Mouse (Mus musculus): ENCODE results near the gene Rfc5. TPM values are rescaled to one million over a fixed set of nuclear protein-coding genes. Genes with fewer than 3 reads are reported as not detected.
"Not testable (repeated sequence)": the region's sequence is repeated elsewhere in the genome, so short reads cannot be mapped to it uniquely, and the experiment has no call there.

The Rfc5 gene
- polyA plus RNA-seq, 1 experiment from 2014 or later, result 64.7 TPM

GRCm38 (mm10) chr5:117344496-117344895 lies 44.4 kb downstream of the Rfc5 start:
- not testable (repeated sequence) for H3K4me1 ChIP-seq; ATAC-seq (ENCODE audit: insufficient number of reproducible peaks, low FRiP score, low TSS enrichment, low read depth); H3K9ac ChIP-seq; H3K27ac ChIP-seq; H3K27me3 ChIP-seq; H3K9me3 ChIP-seq; H3K4me2 ChIP-seq; H3K4me3 ChIP-seq; H3K36me3 ChIP-seq
- 87% methylated on average over 5 of the region's 5 CpGs for WGBS

GRCm38 (mm10) chr5:117341896-117342295 lies 47.0 kb downstream of the Rfc5 start:
- no peak overlapping the region for H3K4me3 ChIP-seq
- H3K36me3 ChIP-seq, result peaks cover 9% of the 10 kb centered on the region
- H3K4me2 ChIP-seq, result no peak overlapping the region
- WGBS, result 67% methylated on average over 6 of the region's 6 CpGs
- no peaks in the 10 kb centered on the region for H3K27me3 ChIP-seq
- H3K9ac ChIP-seq, result no peak overlapping the region
- H3K27ac ChIP-seq, result no peak overlapping the region
- ATAC-seq (ENCODE audit: insufficient number of reproducible peaks, low FRiP score, low TSS enrichment, low read depth), result no peak
- no peaks in the 10 kb centered on the region for H3K4me1 ChIP-seq
- no peaks in the 10 kb centered on the region for H3K9me3 ChIP-seq

GRCm38 (mm10) chr5:117340081-117340480 lies 48.8 kb downstream of the Rfc5 start:
- no peak overlapping the region for H3K4me3 ChIP-seq
- H3K9me3 ChIP-seq, result no peaks in the 10 kb centered on the region
- H3K27ac ChIP-seq, result no peak overlapping the region
- H3K4me1 ChIP-seq, result no peaks in the 10 kb centered on the region
- ATAC-seq (ENCODE audit: insufficient number of reproducible peaks, low FRiP score, low TSS enrichment, low read depth), result no peak
- H3K9ac ChIP-seq, result no peak overlapping the region
- 79% methylated on average over 6 of the region's 6 CpGs for WGBS
- H3K36me3 ChIP-seq, result peaks cover 14% of the 10 kb centered on the region
- no peaks in the 10 kb centered on the region for H3K27me3 ChIP-seq
- no peak overlapping the region for H3K4me2 ChIP-seq

- Histone ChIP-seq H3K27me3 (no peaks in the 10 kb centered on the region), H3K4me3 (no peak overlapping the region), H3K4me1 (no peaks in the 10 kb centered on the region), H3K9me3 (no peaks in the 10 kb centered on the region), H3K4me2 (no peak overlapping the region), H3K36me3 (peaks cover 16% of the 10 kb centered on the region), H3K27ac (no peak overlapping the region), H3K9ac (no peak overlapping the region)
- WGBS, result 81% methylated on average over 8 of the region's 8 CpGs
- no peak for ATAC-seq (ENCODE audit: insufficient number of reproducible peaks, low FRiP score, low TSS enrichment, low read depth)
Measured at GRCm38 (mm10) chr5:117338503-117338902, 50.3 kb downstream of the Rfc5 start.

GRCm38 (mm10) chr5:117337999-117338398 lies 50.8 kb downstream of the Rfc5 start:
- no peaks in the 10 kb centered on the region for H3K9me3 ChIP-seq
- H3K27me3 ChIP-seq, result no peaks in the 10 kb centered on the region
- H3K4me2 ChIP-seq, result no peak overlapping the region
- no peak overlapping the region for H3K27ac ChIP-seq
- no peak overlapping the region for H3K4me3 ChIP-seq
- WGBS, result 86% methylated on average over 10 of the region's 10 CpGs
- H3K4me1 ChIP-seq, result no peaks in the 10 kb centered on the region
- H3K9ac ChIP-seq, result no peak overlapping the region
- ATAC-seq (ENCODE audit: insufficient number of reproducible peaks, low FRiP score, low TSS enrichment, low read depth), result no peak
- peaks cover 16% of the 10 kb centered on the region for H3K36me3 ChIP-seq

GRCm38 (mm10) chr5:117330457-117330856 lies 58.4 kb downstream of the Rfc5 start:
- no peak overlapping the region for H3K9ac ChIP-seq
- H3K27me3 ChIP-seq, result no peaks in the 10 kb centered on the region
- no peaks in the 10 kb centered on the region for H3K4me1 ChIP-seq
- no peak overlapping the region for H3K4me2 ChIP-seq
- no peak overlapping the region for H3K27ac ChIP-seq
- H3K9me3 ChIP-seq, result no peaks in the 10 kb centered on the region
- no peak overlapping the region for H3K4me3 ChIP-seq
- H3K36me3 ChIP-seq, result peaks cover 6% of the 10 kb centered on the region
- WGBS, result 68% methylated on average over 7 of the region's 7 CpGs
- no peak for ATAC-seq (ENCODE audit: insufficient number of reproducible peaks, low FRiP score, low TSS enrichment, low read depth)

Other genes starting within 250 kb of the Rfc5 start
- 645 and 672 TPM in 2 replicates for gene Pebp1, start 101.4 kb downstream of the Rfc5 start, polyA plus RNA-seq (2015; fragmentation: Nextera tagmentation; extraction: Ambion mirVana)
- gene Vsig10, start 70.0 kb downstream of the Rfc5 start, polyA plus RNA-seq (2015; fragmentation: Nextera tagmentation; extraction: Ambion mirVana), result 10.2 and 11.7 TPM in 2 replicates
- 66.9 and 74.6 TPM in 2 replicates for gene Wsb2, start 31.7 kb downstream of the Rfc5 start, polyA plus RNA-seq (2015; fragmentation: Nextera tagmentation; extraction: Ambion mirVana)
- 0.12 and 0.17 TPM in 2 replicates for gene Ksr2, start 25.0 kb upstream of the Rfc5 start, polyA plus RNA-seq (2015; fragmentation: Nextera tagmentation; extraction: Ambion mirVana)

Data from limb, embryonic 15.5 days (tissue).